Mouse (Mus musculus) megakaryocyte, embryonic 14.5 days (primary cell): ENCODE data around the gene Snx20.

Source experiments
- FLI1 ChIP-seq: IDR thresholded peaks from 2 replicates; pipeline ENCODE4 v1.6.1; 2012; ENCODE audit warnings: low read length, inconsistent platforms, mixed read lengths
- GATA1 ChIP-seq: IDR thresholded peaks from 3 replicates; pipeline ENCODE4 v1.6.1; 2012; ENCODE audit warnings: mixed read lengths, low read length, inconsistent platforms, borderline replicate concordance

- TF ChIP-seq GATA1 = no peak
- no peak for TF ChIP-seq FLI1
These were observed 26.9 kb downstream of the Snx20 start for GRCm38 (mm10) chr8:88609036-88609435.
